Mouse (Mus musculus) heart, adult 2 months (tissue): ENCODE data around the gene Gm29427. TPM values are rescaled to one million over a fixed set of nuclear protein-coding genes. Genes with fewer than 3 reads are reported as not detected.

Experiments used
- DNase-seq, 2 experiments: peaks; one replicate each; pipeline ENCODE4 v3.0.0; 2021
- H3K27ac ChIP-seq: fragments of 200-600 bp; 2 replicates; pipeline ENCODE4 v1.8.1; 2022
- H3K27me3 ChIP-seq: fragments of 200-500 bp; 2 replicates; pipeline ENCODE4 v1.6.1; 2012; ENCODE audit warnings: mild to moderate bottlenecking, low read length, inconsistent platforms, mixed read lengths; ENCODE audit not compliant: control insufficient read depth, insufficient read depth
- H3K36me3 ChIP-seq: fragments of 200-500 bp; 2 replicates; pipeline ENCODE4 v1.6.1; 2012; ENCODE audit warnings: low read length, inconsistent platforms; ENCODE audit not compliant: control insufficient read depth, insufficient read depth
- H3K4me1 ChIP-seq: fragments of 200-500 bp; 2 replicates; pipeline ENCODE4 v1.6.1; 2011; ENCODE audit warnings: low read length; ENCODE audit not compliant: control insufficient read depth, insufficient read depth
- H3K4me3 ChIP-seq: fragments of 200-600 bp; 2 replicates; pipeline ENCODE4 v1.8.1; 2022
- H3K79me2 ChIP-seq: fragments of 200-500 bp; replicated peaks from 2 replicates; pipeline ENCODE4 v1.6.1; 2012; ENCODE audit warnings: mild to moderate bottlenecking, inconsistent platforms, low read length, moderate library complexity, mixed read lengths; ENCODE audit not compliant: control insufficient read depth, insufficient read depth
- H3K9ac ChIP-seq: fragments of 200-500 bp; 2 replicates; pipeline ENCODE4 v1.6.1; 2012; ENCODE audit warnings: low read depth, mild to moderate bottlenecking, control low read depth, inconsistent platforms, low read length, mixed read lengths
- CTCF ChIP-seq: fragments of 200-600 bp; IDR thresholded peaks from 2 replicates; pipeline ENCODE4 v1.8.1; 2022; ENCODE audit warnings: antibody characterized with exemption, mild to moderate bottlenecking, moderate library complexity
- EP300 ChIP-seq: fragments of 200-500 bp; IDR thresholded peaks from 2 replicates; pipeline ENCODE4 v1.6.1; 2011; ENCODE audit warnings: low read depth, low read length, control low read depth; ENCODE audit not compliant: insufficient read depth
- POLR2A ChIP-seq: fragments of 200-500 bp; IDR thresholded peaks from 2 replicates; pipeline ENCODE4 v1.6.1; 2011; ENCODE audit warnings: mild to moderate bottlenecking, low read depth, low read length, control low read depth; ENCODE audit not compliant: insufficient read depth
- WGBS: fragments of 180-500 bp; shearing (Covaris S2); methylation state at CpG from one replicate; pipeline ENCODE4 v1.1.7; 2018; 5-methylcytosine and 5-hydroxymethylcytosine counted together
- intact Hi-C: fragments of 180-260 bp; cut with DNase I; formaldehyde crosslinking; loops from one replicate; pipeline ENCODE4 v1.15.1; 2025
- polyA plus RNA-seq: library from polyadenylated mRNA; depleted of rRNA; stranded (reverse); fragments of >200 nt; gene quantifications from 2 replicates; pipeline ENCODE4 v1.2.3, GENCODE M21; 2012
- total RNA-seq, 2 experiments: library from RNA; stranded (reverse); gene quantifications; 2 replicates each; pipeline ENCODE4 v1.2.3; 2021

Gm29427 gene
- total and polyA plus RNA-seq, 3 experiments: 0.14 to 0.16 (median 0.14) TPM

DNA sequence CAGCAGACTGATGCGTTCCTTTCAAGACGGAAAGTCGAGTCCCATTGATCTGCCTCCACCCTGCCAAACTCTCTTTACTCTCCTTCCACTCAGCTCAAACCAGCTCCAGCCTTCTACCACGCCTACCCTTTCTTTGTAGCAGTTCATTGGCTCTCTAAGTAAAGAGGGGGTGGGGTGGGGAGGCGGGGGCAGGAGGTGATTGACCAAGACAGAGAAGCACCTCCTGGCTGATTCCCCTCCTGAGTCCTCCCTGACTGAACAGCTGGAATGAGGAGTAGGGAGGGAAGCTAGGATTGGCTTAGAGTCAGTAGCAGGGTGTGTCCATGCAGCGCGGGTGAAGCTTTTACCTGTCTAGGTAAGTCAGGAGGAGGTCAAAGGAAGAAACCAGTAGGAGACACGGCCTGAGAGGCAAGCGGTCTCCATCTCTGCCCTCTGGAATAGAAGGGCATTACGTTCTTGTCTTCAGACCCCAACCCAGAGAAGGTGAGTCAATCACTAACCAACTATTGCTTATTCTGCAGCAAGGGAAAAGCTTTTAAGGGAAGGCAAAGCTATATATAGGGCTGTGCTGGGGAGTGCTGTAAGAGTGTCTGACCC lies 16.2 kb upstream of the Gm29427 start, which contains the start of gene AA986860:
AA986860 (plus strand) TSS at position 236 of the 597 bp plus-strand sequence.
- intact Hi-C loops: no loop called here
- Histone ChIP-seq H3K79me2 (no peaks in the 10 kb centered on the region), H3K4me3 (no peak within 1 kb of the TSS), H3K27ac (no peak within 1 kb of the TSS), H3K4me1 (no peaks in the 10 kb centered on the region), H3K36me3 (no peaks in the 10 kb centered on the region), H3K27me3 (no peaks in the 10 kb centered on the region), H3K9ac (no peak within 1 kb of the TSS)
- no peak for DNase-seq
- TF ChIP-seq POLR2A (no peak), CTCF (no peak)
- WGBS: 22% methylated on average over 10 of the region's 10 CpGs

DNA sequence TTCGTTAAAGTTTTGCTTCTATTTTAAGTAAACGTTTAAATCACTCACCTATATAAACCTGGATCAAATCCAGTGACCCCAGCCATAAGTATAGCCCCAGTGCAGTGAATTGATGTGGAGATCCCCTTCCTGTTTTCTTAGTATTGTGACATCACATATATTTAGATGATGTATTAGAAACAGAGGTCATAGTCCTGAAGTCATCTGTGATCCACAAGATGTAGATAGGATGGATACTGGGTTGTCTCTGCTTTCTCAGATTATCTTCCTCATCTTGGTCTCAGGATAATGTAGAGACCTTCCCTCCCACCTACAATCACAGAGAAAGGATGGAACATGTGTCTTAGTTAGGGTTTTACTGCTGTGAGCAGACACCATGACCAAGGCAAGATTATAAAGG lies 13.6 kb upstream of the Gm29427 start, which contains the start of gene Pfkfb2:
Pfkfb2 (minus strand) TSS at position 101 of the 400 bp plus-strand sequence.
- Histone ChIP-seq H3K36me3 (no peaks in the 10 kb centered on the region), H3K79me2 (no peaks in the 10 kb centered on the region), H3K4me1 (no peaks in the 10 kb centered on the region), H3K9ac (no peak within 1 kb of the TSS), H3K27ac (no peak within 1 kb of the TSS), H3K4me3 (no peak within 1 kb of the TSS), H3K27me3 (no peaks in the 10 kb centered on the region)
- DNase-seq: no peak
- 76% methylated on average over 2 of the region's 2 CpGs for WGBS
- intact Hi-C loops: no loop called here
- no peak for TF ChIP-seq POLR2A
- no peak for TF ChIP-seq EP300
- TF ChIP-seq CTCF: no peak

DNA sequence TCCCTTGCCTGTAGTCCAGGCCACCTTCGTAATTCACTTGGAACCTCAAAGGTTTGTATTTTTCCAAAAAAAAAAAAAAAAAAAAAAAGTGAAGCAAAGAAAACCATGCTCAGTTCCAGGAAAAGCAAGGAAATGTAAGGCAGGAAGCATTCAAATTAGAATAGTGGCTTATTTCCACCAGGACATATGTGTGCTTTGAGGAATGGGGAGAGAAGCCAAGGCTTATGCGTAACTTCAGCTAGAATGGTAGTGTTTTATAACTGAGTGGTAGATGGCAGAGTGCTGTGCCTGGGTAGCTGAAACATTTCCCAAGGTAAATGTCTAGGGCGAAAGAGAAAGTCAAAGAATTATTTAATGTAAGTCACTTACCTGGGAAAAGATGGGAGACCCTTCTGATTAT lies 13.1 kb upstream of the Gm29427 start:
- WGBS: 62% methylated on average over 3 of the region's 3 CpGs
- intact Hi-C loops: no loop called here

DNA sequence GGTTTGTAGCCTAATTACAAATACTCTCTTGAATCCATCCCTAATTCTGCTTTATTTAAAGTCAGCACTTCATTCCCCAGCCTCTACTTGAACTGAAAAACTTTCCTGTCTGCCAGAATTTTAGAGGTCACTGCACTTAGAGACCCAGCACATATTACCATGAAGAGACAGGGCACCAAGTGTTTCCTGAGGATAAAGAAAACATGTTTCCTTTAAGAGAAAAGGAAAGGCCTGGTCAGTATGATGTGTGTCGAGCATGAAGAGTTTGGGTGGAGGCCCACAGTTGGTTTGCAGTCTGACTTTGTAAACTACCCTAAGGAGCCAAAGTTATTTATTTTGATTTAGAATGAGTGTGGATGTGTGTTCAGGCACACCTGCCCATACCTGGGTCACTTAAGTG lies 12.5 kb upstream of the Gm29427 start:
- H3K27ac ChIP-seq: no peak overlapping the region
- WGBS: 44% methylated on average over 1 of the region's 1 CpGs
- no peak for TF ChIP-seq POLR2A
- TF ChIP-seq CTCF: no peak
- TF ChIP-seq EP300: no peak
- H3K79me2 ChIP-seq: no peaks in the 10 kb centered on the region
- no peak overlapping the region for H3K9ac ChIP-seq
- intact Hi-C loops: no loop called here
- no peak for DNase-seq
- no peaks in the 10 kb centered on the region for H3K4me1 ChIP-seq
- H3K36me3 ChIP-seq: peaks cover 3% of the 10 kb centered on the region; the same call in 1 of the 2 replicates
- no peaks in the 10 kb centered on the region for H3K27me3 ChIP-seq
- no peak overlapping the region for H3K4me3 ChIP-seq

More for the DNA sequence above, 13.1 kb upstream of the Gm29427 start:
- Histone ChIP-seq H3K27me3 (no peaks in the 10 kb centered on the region), H3K4me3 (no peak overlapping the region), H3K4me1 (no peaks in the 10 kb centered on the region), H3K79me2 (no peaks in the 10 kb centered on the region), H3K36me3 (peaks cover under 1% of the 10 kb centered on the region; the same call in 1 of the 2 replicates), H3K9ac (no peak overlapping the region), H3K27ac (no peak overlapping the region)
- no peak for DNase-seq
- no peak for TF ChIP-seq CTCF
- TF ChIP-seq POLR2A: no peak
- no peak for TF ChIP-seq EP300

DNA sequence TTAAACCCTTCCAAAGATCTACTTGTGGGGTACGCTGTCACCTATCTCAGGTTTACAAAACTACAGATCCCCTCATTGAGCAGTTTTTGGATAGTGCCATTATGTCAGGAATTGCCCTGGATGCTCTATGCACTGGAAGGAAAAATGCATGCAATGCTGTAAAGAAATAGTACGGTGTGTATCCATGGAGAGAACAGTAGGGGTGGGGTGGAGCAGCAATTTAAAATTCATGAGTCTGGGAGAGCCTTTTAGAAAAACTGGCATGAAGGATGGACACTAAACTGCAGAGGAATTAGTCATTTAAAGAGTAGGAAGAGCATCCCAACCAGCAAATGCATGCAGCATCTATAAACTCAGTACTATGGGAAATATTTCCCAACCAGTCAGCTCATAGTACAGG lies 10.8 kb upstream of the Gm29427 start:
- H3K36me3 ChIP-seq: peaks cover 3% of the 10 kb centered on the region; the same call in 1 of the 2 replicates
- no peak overlapping the region for H3K4me3 ChIP-seq
- TF ChIP-seq CTCF: no peak
- TF ChIP-seq EP300: no peak
- no peak for TF ChIP-seq POLR2A
- no peak overlapping the region for H3K27ac ChIP-seq
- H3K27me3 ChIP-seq: no peaks in the 10 kb centered on the region
- intact Hi-C loops: no loop called here
- 99% methylated on average over 2 of the region's 2 CpGs for WGBS
- H3K4me1 ChIP-seq: no peaks in the 10 kb centered on the region
- H3K79me2 ChIP-seq: no peaks in the 10 kb centered on the region
- no peak overlapping the region for H3K9ac ChIP-seq
- DNase-seq: no peak

DNA sequence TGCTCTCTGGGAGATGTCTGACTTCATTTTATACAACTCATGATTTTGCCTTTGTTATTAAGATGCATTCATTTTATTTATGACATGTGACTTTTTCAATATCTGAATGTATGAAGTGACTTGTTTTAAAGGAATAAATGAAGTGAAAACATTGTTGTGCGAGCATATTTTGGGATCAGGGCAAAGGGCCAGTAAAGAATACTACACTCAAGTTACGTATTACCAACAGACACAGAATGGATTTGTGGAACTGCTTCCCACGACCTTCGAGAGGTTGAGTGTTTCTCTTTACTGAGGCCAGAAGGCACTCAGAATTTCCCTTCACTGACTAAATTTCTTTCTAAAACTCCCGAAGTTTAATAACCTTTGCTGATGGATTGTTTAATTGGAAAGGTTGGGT lies 8.6 kb upstream of the Gm29427 start:
- intact Hi-C loops: no loop called here

More for the DNA sequence above, 8.6 kb upstream of the Gm29427 start:
- TF ChIP-seq CTCF (no peak), EP300 (no peak), POLR2A (no peak)
- Histone ChIP-seq H3K79me2 (no peaks in the 10 kb centered on the region), H3K27ac (no peak overlapping the region), H3K9ac (no peak overlapping the region), H3K4me1 (no peaks in the 10 kb centered on the region), H3K4me3 (no peak overlapping the region), H3K27me3 (no peaks in the 10 kb centered on the region), H3K36me3 (peaks cover 10% of the 10 kb centered on the region; the same call in 1 of the 2 replicates)
- 73% methylated on average over 5 of the region's 5 CpGs for WGBS
- DNase-seq: no peak
